Mouse (Mus musculus) ovary, postnatal 36 days (tissue): ENCODE data around the gene Ralgps2.

Experiments used
- DNase-seq: peaks from one replicate; pipeline ENCODE4 v3.0.0; 2022; ENCODE audit warnings: low spot score, mixed read lengths

Ralgps2 gene

GRCm38 (mm10) chr1:156939251-156940141 is at the start of gene Ralgps2:
Gene Ralgps2, minus strand, starts transcription at chr1:156939626.
- DNase-seq: peak; percentile 77

- no peak for DNase-seq
Observed at GRCm38 (mm10) chr1:156987576-156987975, 48.1 kb upstream of the Ralgps2 start.

DNA sequence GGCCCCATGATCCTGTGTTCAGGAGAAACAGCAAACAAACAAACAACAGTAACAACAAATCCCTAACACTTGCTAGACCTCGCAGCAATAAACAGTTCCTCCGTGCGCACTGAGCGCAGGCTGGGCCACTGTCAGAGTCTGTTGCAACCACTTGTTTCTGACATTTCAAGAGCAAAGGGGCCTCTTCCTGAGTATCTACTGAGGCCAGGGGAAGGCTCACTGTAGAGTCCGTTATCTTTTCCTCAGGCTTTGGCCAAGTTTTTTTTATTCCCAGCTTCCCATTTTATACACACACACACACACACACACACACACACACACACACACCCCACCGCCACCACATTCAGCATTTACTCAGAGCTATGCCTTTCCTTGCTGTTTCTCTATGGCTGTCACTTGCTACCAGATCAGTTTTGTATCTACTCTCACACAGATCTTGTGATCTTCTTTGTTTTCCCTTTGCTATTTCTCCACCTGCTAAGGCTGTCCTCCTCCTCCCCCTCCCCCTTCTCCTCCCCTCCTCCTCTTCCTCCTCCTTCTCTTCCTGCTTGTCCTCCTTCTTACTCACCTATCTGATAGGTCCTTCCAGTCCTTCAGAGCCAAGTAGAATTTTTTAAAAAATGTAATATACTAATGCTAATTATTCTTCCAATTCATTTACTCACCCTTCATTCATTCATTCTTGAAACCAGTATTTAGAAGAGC is 47.4 kb upstream of the Ralgps2 start:
- DNase-seq: no peak

GRCm38 (mm10) chr1:156985657-156986640 is 46.5 kb upstream of the Ralgps2 start:
- no peak for DNase-seq

DNA sequence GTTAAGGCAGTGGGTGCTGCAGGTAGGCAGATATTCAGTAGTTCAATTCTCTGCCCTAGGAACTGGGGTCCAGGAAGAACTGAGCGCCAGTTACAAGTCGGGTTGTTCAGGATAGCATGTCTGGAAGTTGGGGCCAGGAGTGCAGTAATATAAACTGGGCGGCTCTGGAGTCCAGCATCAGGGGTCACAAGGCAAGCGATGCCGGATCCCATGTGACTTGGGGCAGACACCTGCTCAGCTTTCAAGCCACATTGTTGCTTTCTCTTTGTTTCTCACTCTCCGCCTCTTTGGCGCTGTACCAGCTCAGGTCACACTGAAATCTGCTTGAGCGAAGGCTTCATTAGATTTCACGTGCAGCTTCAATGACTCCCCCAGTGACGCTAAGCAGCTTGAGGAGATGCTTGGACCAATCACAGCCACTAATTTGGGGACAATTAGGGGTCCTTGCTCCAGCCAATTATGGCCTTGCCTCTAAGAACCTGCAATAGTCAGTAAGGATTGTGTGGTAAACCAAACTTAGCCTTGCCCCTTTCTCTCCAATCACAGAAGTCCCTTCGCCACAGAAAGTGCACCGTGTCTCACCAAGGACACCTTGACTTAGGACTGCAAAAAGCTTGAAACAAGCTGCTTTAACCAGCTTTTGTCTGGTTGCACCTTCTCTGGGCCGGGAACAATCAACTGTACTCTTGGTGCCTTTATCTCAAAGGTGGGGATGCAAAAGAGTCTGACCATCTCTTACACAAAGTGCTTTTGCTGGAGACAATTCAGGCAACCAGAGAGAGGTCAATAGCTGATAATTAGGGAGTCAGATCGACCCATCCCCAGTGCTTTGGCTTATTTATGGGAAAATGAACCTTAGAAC is 43.8 kb upstream of the Ralgps2 start:
- DNase-seq: no peak

GRCm38 (mm10) chr1:156981975-156982374 is 42.5 kb upstream of the Ralgps2 start:
- DNase-seq: no peak

- no peak for DNase-seq
Observed at GRCm38 (mm10) chr1:156979722-156980121, 40.3 kb upstream of the Ralgps2 start.

GRCm38 (mm10) chr1:156978656-156979055 is 39.2 kb upstream of the Ralgps2 start:
- DNase-seq: no peak

DNA sequence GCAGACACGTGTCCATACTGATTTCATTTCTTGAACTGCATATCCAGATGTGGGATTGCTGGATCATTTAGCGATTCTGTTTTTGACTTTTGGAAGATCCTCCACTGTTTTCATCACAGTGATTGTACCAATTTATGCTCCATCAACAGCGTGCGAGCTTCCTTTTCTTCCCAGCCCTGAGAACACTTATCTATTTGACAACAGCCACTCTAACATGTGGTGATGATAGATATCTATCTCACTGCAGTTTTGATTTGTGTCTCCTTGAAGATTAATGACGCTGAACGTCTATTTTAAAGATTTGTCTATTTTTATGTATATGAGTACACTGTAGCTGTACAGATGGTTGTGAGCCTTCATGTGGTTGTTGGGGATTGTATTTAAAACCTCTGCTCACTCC is 34.4 kb upstream of the Ralgps2 start:
- no peak for DNase-seq

DNA sequence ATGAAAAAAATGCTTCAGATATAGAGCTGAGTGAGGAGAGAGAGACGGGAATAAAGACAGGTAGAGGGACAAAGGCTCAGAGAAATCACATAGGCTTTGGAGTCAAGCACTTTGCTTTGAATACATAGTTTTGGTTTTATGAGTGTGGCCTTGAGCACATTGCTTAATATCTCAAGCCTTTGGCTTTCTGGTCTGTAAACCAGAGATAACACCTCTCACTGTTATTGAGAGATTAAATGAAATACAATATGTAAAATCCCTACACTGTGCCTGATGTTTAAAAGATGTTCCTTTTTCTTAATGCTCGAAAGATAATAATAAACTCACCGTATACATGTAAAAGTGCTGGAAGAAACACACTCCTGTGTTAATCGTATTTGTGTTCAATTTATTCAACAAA is 33.0 kb upstream of the Ralgps2 start:
- no peak for DNase-seq

GRCm38 (mm10) chr1:156971206-156971811 is 31.9 kb upstream of the Ralgps2 start:
- no peak for DNase-seq

DNA sequence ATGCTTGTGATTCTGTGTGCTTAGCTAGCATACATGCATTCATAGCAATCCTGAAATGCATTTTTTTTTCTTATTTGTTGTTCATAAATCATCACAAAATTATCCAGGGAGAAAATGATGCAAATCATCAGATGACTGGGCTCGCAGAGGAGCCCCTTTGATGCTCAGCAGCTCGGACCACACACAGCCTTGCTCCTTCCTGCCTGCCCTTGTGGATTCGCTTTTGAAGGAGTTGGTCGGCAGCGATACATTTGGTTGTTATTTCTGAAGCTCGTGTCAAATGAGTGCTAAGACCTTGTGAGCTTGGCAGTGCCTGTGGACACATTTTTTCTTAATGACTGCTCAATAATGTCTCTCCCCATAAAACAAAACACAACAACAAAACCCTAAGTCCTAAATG is 31.2 kb upstream of the Ralgps2 start:
- no peak for DNase-seq

- DNase-seq: no peak
Observed at GRCm38 (mm10) chr1:156968107-156968506, 28.7 kb upstream of the Ralgps2 start.

DNA sequence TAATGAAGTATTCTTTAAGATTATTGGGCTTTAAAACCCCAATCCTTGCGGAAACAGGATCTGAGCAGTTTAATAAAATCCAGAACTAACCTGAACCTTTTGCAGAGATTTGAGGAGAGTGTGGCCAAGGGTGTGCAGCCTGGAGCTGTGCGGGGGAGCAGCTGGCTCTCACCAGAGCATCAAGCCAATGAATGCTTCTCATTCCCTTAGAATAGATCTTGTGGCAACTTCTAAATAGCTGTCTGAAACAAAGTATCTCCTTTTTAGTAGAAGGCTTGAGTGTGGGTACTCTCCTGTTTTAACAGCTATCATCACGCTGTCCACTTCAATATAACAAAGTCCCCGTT is 25.1 kb upstream of the Ralgps2 start:
- DNase-seq: no peak

GRCm38 (mm10) chr1:156963871-156964585 is 24.6 kb upstream of the Ralgps2 start:
- DNase-seq: no peak

DNA sequence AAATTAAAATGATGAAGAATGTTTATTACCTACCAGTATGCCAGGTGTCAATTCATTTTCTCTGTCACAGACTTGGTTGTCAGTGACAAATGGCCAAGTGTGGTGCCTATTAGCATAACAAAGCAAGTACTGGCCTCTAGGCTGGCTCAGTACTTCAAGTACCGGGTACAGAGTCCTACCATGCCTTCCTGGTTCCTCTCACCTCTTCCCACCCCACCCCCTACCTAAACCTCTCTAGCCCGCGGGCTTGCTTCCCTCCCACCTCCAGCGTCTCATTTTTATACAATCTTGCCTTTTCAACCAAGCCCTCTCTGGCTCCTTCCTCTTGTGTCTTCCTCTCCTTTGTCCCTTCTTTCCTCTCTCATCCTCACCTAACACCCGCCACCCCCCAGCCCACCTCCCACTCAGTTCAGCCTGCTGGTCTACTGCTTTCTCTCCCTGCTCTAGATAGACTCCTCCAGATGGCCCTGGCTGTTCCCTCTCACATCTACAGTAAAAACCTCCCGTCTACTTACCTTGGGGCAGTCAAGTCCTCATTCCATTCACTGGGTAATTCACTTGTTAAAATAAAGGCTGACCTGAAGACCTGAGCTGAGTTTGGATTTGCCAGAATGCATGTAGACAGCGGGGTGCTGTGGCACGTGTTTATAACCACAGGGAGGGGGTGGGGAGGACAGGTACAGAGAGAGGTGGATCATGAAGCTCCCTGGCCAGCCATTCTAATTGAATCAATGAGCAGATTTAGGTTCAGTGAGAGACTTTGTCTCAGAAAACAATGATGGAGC is 22.2 kb upstream of the Ralgps2 start:
- no peak for DNase-seq

DNA sequence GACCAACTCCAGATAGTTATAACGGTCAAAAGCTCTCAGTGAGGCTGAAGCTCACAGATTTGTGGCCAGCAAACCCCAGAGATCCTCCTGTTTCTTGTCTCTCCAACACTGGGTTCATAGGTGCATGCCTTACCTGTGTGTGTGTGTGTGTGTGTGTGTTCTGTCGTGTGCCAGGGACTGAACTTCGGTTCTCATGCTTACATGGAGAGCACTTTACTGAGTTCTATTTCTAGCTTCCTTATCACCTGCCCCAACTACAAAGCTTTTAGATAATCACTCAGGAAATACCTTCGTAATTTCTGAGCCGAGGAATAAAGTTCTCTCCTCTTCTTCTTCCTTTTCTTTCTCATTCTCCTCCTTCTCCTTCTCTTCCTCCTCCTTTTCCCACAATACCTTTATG is 19.6 kb upstream of the Ralgps2 start:
- no peak for DNase-seq

DNA sequence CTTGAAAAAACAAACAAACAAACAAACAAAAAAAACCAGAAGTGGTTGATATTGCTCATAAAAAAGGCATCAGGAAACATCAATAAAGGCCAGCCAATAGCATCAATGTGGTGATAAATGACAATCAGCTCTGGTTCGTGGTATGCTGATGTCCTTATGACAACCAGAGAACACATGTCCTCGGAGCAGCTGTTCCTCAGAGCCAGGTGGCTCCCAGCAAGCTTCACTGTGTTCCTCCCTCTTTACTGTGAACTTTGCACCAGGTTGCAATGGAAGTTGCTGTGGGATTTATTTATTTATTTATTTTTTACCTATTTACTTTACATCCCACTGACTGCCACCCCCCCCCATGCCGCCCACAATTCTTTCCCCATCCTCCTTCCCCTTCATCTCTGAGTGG is 17.9 kb upstream of the Ralgps2 start:
- DNase-seq: no peak
